Mouse (Mus musculus) limb, embryonic 11.5 days (tissue): ENCODE measurements around the gene Ciita. TPM values are rescaled to one million over a fixed set of nuclear protein-coding genes. Genes with fewer than 3 reads are reported as not detected.

ENCODE experiments used
- ATAC-seq: fragments of 200-750 bp; cut with Nextera tagmentation; 2 replicates; pipeline ENCODE4 v1.8.0; 2017; ENCODE audit warnings: low read depth; ENCODE audit not compliant: insufficient number of reproducible peaks, low FRiP score, low TSS enrichment
- DNase-seq: peaks from one replicate; pipeline ENCODE4 v3.0.0-alpha.2; 2015; ENCODE audit warnings: low spot score
- H3K27ac ChIP-seq: fragments of 300-500 bp; sonication (generic); replicated peaks from 2 replicates; pipeline ENCODE4 v1.5.1; 2014; ENCODE audit warnings: low read depth, mild to moderate bottlenecking, low read length
- H3K27me3 ChIP-seq: fragments of 300-500 bp; sonication (generic); 2 replicates; pipeline ENCODE4 v1.6.1; 2014; ENCODE audit warnings: mild to moderate bottlenecking, low read length, mixed read lengths; ENCODE audit not compliant: control insufficient read depth, insufficient read depth
- H3K36me3 ChIP-seq: fragments of 300-500 bp; sonication (generic); 2 replicates; pipeline ENCODE4 v1.6.1; 2014; ENCODE audit warnings: mild to moderate bottlenecking, low read length, moderate library complexity, mixed read lengths; ENCODE audit not compliant: control insufficient read depth, insufficient read depth
- H3K4me1 ChIP-seq: fragments of 300-500 bp; sonication (generic); 2 replicates; pipeline ENCODE4 v1.6.1; 2014; ENCODE audit warnings: low read length, mixed read lengths; ENCODE audit not compliant: control insufficient read depth, insufficient read depth
- H3K4me2 ChIP-seq: fragments of 300-500 bp; sonication (generic); 2 replicates; pipeline ENCODE4 v1.6.1; 2014; ENCODE audit warnings: low read depth, mild to moderate bottlenecking, moderate library complexity; ENCODE audit not compliant: severe bottlenecking
- H3K4me3 ChIP-seq: fragments of 300-500 bp; sonication (generic); 2 replicates; pipeline ENCODE4 v1.5.1; 2014; ENCODE audit warnings: low read depth, low read length
- H3K9ac ChIP-seq: fragments of 300-500 bp; sonication (generic); 2 replicates; pipeline ENCODE4 v1.6.1; 2014; ENCODE audit warnings: mild to moderate bottlenecking, low read length
- H3K9me3 ChIP-seq: fragments of 300-500 bp; sonication (generic); 2 replicates; pipeline ENCODE4 v1.6.1; 2016; ENCODE audit warnings: low read length; ENCODE audit not compliant: control insufficient read depth
- WGBS: fragments of 180-500 bp; shearing (Covaris S2); extraction: QIAGEN DNeasy Blood & Tissue Kit; methylation state at CpG from one replicate; pipeline ENCODE4 v1.1.7; 2014; 5-methylcytosine and 5-hydroxymethylcytosine counted together
- polyA plus RNA-seq: library from polyadenylated mRNA; unstranded; fragments of >200 nt; fragmentation: Nextera tagmentation; extraction: Ambion mirVana; gene quantifications from 2 replicates; pipeline ENCODE4 v1.2.1, GENCODE M21; 2014

Gene Ciita
- polyA plus RNA-seq, 1 experiment from 2014 or later = 0.16 TPM

DNA sequence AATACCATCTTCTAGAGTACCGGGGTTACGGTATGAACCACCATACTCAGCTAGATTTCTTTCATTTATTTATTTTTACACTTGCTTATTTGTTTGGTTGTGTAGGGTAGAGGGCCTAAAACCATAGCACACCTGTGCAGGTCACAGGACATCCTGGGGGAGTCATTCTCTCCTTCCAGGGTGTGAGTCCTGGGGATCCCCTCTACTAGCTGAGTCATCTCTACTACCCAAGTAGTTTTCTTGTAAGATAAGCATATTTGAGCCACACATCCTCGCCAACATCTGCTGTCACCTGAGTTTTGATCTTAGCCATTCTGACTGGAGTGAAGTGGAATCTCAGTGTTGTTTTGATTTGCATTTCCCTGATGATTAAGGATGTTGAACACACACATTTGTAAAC, 12.7 kb downstream of the Ciita start:
- H3K9me3 ChIP-seq = no peaks in the 10 kb centered on the region
- H3K27me3 ChIP-seq = peaks cover 13% of the 10 kb centered on the region
- no peak overlapping the region for H3K9ac ChIP-seq
- H3K4me2 ChIP-seq = no peak overlapping the region
- 87% methylated on average over 3 of the region's 3 CpGs for WGBS
- H3K27ac ChIP-seq = no peak overlapping the region
- no peaks in the 10 kb centered on the region for H3K4me1 ChIP-seq
- DNase-seq (no peak), ATAC-seq (no peak)
- H3K36me3 ChIP-seq = no peaks in the 10 kb centered on the region
- no peak overlapping the region for H3K4me3 ChIP-seq

DNA sequence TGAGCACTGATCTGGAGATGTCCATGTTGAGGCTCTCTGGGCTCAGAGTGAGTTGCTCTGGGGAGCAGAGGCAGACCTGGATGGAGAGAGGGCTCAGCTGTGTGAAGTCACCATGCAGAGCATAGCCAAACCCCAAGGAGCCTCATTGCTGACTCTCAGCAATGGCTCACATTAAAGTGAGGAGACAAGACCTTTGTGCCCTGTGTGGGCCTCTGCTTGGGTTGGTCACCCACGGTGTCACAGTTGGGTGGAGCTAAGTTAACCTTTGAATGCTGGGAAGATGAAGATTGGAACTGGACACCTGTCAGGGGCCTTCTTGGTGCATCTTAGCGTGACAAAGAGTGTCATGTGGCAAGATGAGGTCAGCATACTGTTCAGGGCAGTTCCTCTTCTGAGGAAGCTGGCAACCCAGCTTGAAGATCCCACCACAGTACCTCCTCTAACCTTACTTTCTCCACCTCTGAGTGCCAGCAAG, 16.0 kb downstream of the Ciita start:
- ATAC-seq (no peak), DNase-seq (no peak)
- Histone ChIP-seq H3K9ac (no peak overlapping the region), H3K27me3 (no peaks in the 10 kb centered on the region), H3K36me3 (no peaks in the 10 kb centered on the region), H3K4me2 (no peak overlapping the region), H3K9me3 (no peaks in the 10 kb centered on the region), H3K4me1 (no peaks in the 10 kb centered on the region), H3K27ac (no peak overlapping the region), H3K4me3 (no peak overlapping the region)
- WGBS = 73% methylated on average over 2 of the region's 2 CpGs

DNA sequence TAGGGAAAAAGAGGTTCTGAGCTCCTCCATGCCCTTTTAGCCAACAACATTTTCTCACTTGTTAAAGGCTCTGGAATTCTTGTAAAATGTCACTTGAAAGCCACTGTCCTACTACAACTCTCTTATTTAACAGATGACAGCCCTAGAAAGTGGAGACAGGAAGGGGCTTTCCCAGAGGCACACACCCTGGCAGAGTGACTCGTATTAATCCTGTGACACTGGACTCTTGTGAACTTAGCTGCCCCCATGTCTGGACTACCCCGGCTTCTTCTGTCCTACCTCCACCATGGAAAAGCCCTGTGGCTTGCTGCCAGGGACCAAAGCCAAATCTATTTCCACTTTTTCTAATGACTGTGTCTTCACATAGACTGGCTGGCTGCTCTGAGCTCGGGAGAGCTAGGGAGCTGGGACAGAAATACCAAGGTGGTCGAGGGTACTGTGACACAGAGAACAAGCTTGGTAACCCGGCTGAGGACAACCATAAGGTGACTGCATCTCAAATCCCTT, 18.3 kb downstream of the Ciita start:
- Histone ChIP-seq H3K9me3 (no peaks in the 10 kb centered on the region), H3K4me3 (no peak overlapping the region), H3K4me1 (no peaks in the 10 kb centered on the region), H3K27me3 (no peaks in the 10 kb centered on the region), H3K36me3 (no peaks in the 10 kb centered on the region), H3K9ac (no peak overlapping the region), H3K4me2 (no peak overlapping the region), H3K27ac (no peak overlapping the region)
- 73% methylated on average over 5 of the region's 5 CpGs for WGBS
- ATAC-seq (no peak), DNase-seq (no peak)

DNA sequence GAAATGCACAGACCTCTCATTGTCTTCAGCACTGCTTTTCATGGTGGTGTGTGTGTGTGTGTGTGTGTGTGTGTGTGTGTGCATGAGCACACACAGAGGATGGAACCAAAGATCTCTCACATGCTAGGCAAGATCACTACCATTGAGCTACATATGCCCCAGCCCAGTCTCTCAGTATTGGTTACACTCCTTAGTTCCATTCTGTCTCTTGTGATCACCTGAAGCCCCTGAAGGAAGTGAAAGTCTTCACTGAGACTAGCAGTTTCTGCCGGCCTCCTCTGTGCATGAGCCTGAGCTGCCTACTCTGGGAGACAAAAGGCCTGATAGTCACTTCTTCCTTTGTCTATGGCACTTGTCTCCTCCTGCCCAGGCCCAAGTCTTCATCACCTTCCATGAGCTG, 19.3 kb downstream of the Ciita start:
- Histone ChIP-seq H3K4me1 (no peaks in the 10 kb centered on the region), H3K27ac (no peak overlapping the region), H3K4me2 (no peak overlapping the region), H3K9me3 (no peaks in the 10 kb centered on the region), H3K9ac (no peak overlapping the region), H3K27me3 (no peaks in the 10 kb centered on the region), H3K4me3 (no peak overlapping the region), H3K36me3 (no peaks in the 10 kb centered on the region)
- WGBS = 72% methylated on average over 1 of the region's 1 CpGs
- DNase-seq (no peak), ATAC-seq (no peak)

DNA sequence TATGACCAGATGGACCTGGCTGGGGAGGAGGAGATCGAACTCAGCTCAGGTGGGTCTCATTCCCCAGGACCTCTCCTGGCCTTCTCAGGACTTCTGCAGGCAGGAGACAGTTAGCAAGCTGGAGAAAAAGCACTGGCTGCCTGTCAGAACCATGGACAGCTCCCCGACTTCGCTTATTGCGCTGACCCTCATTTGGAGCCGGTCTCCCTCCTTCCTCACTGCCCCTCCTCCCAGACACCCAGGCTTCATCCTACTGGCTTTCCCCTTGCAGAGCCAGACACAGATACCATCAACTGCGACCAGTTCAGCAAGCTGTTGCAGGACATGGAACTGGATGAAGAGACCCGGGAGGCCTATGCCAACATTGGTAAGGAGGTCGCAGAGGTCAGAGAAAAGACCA, 22.0 kb downstream of the Ciita start:
- Histone ChIP-seq H3K36me3 (no peaks in the 10 kb centered on the region), H3K27ac (no peak overlapping the region), H3K9ac (no peak overlapping the region), H3K4me1 (no peaks in the 10 kb centered on the region), H3K4me2 (no peak overlapping the region), H3K27me3 (no peaks in the 10 kb centered on the region), H3K4me3 (no peak overlapping the region), H3K9me3 (no peaks in the 10 kb centered on the region)
- 10% methylated on average over 8 of the region's 8 CpGs for WGBS
- no peak for ATAC-seq
- peak; percentile 90 for DNase-seq

DNA sequence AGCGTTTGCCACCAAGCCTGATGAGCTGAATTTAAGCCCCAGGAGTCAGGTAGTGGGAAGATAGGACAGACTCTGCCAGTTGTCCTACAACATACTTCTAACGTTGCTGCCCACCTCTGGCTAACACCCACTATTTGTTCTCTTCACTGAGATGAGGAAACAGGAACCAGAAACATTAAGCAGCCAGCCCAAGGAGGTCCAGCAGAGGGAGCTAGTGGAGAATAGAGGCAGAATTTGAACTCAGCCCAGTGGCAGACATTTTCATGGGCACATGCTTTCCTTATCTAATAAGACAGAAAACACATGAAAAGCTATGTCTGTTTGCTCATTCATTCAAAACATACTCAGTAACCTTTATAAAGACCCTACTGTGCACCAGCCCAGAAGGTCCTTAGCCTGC, 23.2 kb downstream of the Ciita start:
- H3K36me3 ChIP-seq = no peaks in the 10 kb centered on the region
- no peak overlapping the region for H3K9ac ChIP-seq
- no peak overlapping the region for H3K4me2 ChIP-seq
- H3K27ac ChIP-seq = no peak overlapping the region
- 60% methylated on average over 2 of the region's 2 CpGs for WGBS
- DNase-seq = no peak
- no peaks in the 10 kb centered on the region for H3K27me3 ChIP-seq
- H3K9me3 ChIP-seq = no peaks in the 10 kb centered on the region
- no peaks in the 10 kb centered on the region for H3K4me1 ChIP-seq
- H3K4me3 ChIP-seq = no peak overlapping the region
- ATAC-seq = no peak

DNA sequence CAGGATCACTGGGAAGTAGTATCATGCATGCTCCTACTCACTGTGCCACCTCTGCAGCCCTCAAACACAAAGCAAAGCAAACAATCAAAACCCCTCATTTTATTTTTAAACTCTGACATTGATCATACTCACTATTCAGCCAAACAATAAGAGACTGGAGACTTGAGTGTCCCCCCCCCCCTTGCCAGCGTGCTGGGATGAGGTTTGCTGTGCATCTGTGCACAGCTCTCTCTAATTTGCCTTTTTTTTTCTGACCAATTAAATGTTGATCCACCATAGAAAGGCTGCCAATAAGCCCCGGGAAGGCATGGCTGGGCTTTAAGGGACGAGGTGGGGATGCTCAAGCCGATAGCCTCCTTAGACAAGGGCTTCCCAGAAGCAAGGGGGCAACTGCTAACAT, 27.6 kb downstream of the Ciita start:
- ATAC-seq (no peak), DNase-seq (no peak)
- H3K27me3 ChIP-seq = no peaks in the 10 kb centered on the region
- H3K4me1 ChIP-seq = no peaks in the 10 kb centered on the region
- no peaks in the 10 kb centered on the region for H3K9me3 ChIP-seq
- no peak overlapping the region for H3K4me2 ChIP-seq
- H3K4me3 ChIP-seq = no peak overlapping the region
- H3K9ac ChIP-seq = no peak overlapping the region
- 70% methylated on average over 4 of the region's 4 CpGs for WGBS
- H3K36me3 ChIP-seq = no peaks in the 10 kb centered on the region
- H3K27ac ChIP-seq = no peak overlapping the region

DNA sequence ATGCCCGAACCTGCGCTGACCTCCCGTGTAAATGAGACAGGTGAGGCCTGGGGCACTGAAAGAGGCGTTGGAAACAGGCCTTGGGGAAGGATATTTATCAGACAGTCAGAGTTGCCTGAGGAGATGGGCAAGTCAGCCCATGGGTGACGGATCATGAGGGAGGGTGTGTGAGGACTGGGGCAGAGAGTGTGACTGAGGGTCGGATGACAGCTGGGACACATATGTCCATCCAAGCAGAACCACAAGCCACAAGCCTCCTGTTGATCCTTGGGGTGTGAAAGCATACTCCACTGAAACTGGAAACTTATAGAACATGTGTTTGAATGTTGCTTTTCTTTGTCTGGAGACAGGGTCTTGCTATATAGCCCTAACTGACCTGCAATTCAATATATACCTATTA, 28.8 kb downstream of the Ciita start:
- ATAC-seq = no peak
- no peaks in the 10 kb centered on the region for H3K9me3 ChIP-seq
- DNase-seq = no peak
- no peak overlapping the region for H3K9ac ChIP-seq
- H3K4me3 ChIP-seq = no peak overlapping the region
- no peaks in the 10 kb centered on the region for H3K4me1 ChIP-seq
- H3K27ac ChIP-seq = no peak overlapping the region
- WGBS = 56% methylated on average over 6 of the region's 6 CpGs
- H3K36me3 ChIP-seq = no peaks in the 10 kb centered on the region
- no peaks in the 10 kb centered on the region for H3K27me3 ChIP-seq
- no peak overlapping the region for H3K4me2 ChIP-seq

DNA sequence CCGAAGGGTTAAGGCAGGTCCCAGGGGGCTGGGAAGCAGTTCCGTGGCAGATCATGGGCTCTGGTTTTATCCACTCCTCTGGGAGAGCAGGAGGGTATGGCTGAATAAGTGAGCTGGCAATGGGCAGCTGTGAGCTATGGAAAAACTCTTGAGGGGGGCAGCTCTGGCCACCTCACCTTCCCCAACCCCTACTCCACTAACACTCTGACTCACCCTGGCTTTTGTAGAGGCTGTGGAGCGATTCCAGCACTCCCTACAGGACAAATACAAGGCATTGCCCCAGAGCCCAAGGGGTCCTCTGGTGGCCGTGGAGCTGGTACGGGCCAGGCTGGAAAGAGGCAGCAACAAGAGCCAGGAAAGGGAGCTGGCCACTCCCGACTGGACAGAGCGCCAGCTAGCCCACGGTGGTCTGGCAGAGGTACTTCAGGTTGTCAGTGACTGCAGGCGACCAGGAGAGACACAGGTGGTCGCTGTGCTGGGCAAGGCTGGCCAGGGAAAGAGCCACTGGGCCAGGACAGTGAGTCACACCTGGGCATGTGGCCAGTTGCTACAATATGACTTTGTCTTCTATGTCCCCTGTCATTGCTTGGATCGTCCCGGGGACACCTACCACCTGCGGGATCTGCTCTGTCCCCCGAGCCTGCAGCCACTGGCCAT, 30.7 kb downstream of the Ciita start:
- no peaks in the 10 kb centered on the region for H3K36me3 ChIP-seq
- no peak overlapping the region for H3K27ac ChIP-seq
- ATAC-seq (no peak), DNase-seq (no peak)
- no peaks in the 10 kb centered on the region for H3K27me3 ChIP-seq
- 55% methylated on average over 14 of the region's 14 CpGs for WGBS
- H3K4me2 ChIP-seq = no peak overlapping the region
- no peak overlapping the region for H3K9ac ChIP-seq
- no peaks in the 10 kb centered on the region for H3K9me3 ChIP-seq
- no peaks in the 10 kb centered on the region for H3K4me1 ChIP-seq
- no peak overlapping the region for H3K4me3 ChIP-seq
